Mouse (Mus musculus): ENCODE measurements at regions not wholly inside any gene's neighbourhood (a gene's known extent, or its start where the extent isn't known, plus 50 kb on each side); places are given as distances from the start of the nearest gene placed in this dataset.
A peak's percentile ranks its signal among the peaks of the same experiment; 100 is the strongest.

DNA sequence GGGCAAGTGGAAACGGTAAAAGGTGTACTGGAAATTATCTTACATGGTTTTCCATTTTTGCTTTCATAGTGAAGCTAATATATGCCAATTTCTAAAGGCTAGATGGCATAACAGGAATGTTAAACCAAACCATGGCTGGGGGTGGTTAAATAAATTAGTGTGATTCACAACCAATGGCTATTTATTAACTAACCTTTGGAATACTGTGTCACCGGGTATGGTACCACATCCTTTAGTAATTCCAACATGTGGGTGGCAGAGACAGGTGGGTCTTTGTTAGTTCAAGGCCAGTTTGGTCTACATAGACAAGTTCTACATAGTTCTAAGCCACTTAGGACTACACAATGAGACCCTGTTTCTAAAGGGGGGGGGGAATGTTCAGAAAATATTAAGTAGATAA, 179.8 kb upstream of the Plxnc1 start:
- no peak for DNase-seq (ENCODE audit: low read depth, low spot score)

- no peak for DNase-seq (ENCODE audit: low read depth, low spot score)
Observed at GRCm38 (mm10) chr10:95120007-95120406, 175.4 kb upstream of the Plxnc1 start.

DNA sequence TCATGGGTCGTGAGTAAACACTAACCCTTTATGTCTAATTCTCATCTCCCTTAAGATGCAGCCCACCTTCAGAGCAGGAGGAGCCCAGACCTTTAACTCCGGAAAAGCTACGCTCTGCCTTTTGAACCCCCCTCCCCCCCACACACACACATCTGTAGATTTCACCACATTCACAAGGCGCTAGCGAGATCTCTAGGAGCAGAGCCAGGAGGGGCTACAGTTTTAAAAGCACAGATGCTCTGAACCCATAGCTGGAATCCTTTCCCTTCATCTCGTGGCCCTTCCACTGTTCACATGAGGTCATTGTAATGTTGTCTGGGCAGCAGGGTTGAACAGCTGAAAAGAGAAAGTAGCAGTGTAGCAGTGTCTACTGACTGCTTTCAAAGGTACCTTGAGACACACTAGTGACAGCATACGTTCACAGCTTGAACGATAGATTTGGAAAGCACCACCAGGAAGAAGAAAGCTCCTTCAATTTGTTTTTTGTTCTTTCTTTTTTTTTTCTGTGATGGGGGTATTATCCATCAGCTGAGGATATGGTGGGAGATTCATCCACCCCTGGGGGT, 174.2 kb upstream of the Plxnc1 start:
- no peak for DNase-seq (ENCODE audit: low read depth, low spot score)

DNA sequence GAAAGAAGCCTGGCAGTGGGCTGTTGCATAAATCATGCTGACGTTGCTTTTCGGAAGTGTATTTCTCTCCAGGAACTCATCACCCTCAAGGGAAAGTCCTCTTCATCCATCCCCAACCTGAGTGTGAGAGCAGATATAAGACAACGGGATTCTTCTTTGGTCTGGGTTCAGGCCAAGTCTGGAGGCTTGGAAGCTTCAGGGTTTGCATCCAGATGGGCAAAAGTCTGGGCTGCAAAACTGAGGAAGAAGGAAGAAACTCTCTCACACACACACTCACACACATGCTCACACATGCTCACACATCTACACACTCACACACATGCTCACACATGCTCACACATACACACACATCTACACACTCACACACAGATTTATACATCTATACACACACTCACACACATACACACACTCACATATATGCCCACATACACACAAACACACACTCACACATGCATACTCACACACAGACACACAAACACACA, 173.1 kb upstream of the Plxnc1 start:
- DNase-seq (ENCODE audit: low read depth, low spot score) = no peak

DNA sequence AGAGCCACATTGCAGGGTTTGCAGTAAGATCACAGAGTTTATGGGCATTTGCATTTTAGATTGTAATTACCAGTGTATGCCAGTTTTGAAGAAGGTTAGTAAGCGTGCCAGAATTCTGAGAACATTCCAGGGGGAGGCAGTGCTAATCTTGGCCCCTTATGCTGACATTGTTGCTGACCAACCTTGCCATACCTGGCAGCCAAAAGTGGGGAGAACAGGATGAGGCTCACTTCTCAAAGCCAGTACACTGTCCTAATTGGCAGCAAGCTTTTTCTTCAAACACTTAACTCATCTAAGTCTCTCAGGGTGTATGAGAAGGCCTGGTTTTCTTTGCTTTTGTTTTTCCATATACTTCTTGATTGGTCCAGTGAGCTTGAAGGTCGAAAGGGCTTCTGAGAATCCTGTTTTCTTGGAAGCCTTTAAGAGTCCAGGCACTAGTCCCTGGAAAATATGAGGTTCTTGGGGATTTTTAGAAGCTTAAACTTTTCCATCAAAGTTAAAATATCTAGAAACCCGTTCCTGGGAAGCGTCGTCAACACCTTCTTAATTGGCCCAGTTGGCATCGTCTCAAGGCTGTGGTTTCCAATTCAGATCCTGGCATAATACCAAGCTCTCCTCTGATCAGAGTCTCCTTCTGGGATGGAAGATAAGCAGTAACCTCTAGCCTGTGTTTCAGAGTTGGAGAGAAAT, 172.6 kb upstream of the Plxnc1 start:
- DNase-seq (ENCODE audit: low read depth, low spot score) = no peak

- peak; percentile 68 for DNase-seq (ENCODE audit: low read depth, low spot score)
Observed at GRCm38 (mm10) chr10:95116579-95117011, 172.0 kb upstream of the Plxnc1 start.

- DNase-seq (ENCODE audit: low read depth, low spot score) = no peak
Observed at GRCm38 (mm10) chr10:95112837-95113388, 168.3 kb upstream of the Plxnc1 start.

DNA sequence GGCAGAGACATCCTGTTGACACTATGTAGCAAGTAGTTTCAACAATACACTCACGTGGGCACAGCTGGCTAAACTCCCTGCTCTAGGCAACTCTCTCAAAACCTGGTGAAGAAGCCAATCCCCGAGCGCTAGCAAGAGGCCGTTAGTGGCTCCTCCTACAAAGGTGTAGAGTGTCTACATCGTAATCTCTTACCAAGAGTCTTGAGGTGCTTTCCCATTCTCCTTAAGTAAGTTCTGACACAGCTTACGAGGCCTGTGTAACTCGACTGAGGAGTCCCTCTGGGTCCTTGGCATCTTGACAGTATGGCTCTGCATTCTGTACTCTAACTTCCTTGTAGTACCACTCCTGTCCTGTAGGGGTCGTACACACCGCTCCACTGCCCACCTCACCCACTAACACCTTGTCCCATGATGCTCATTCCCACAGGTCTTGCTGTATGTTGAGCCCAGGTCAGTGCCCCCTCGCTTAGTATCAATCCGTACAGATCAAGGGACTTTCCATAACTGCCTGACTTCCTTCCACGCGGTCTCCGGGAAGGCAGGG, 167.7 kb upstream of the Plxnc1 start:
- DNase-seq (ENCODE audit: low read depth, low spot score) = peak; percentile 64

- no peak for DNase-seq (ENCODE audit: low read depth, low spot score)
Observed at GRCm38 (mm10) chr10:95110786-95111185, 166.2 kb upstream of the Plxnc1 start.

GRCm38 (mm10) chr10:95109576-95109975, 164.9 kb upstream of the Plxnc1 start:
- no peak for DNase-seq (ENCODE audit: low read depth, low spot score)

DNA sequence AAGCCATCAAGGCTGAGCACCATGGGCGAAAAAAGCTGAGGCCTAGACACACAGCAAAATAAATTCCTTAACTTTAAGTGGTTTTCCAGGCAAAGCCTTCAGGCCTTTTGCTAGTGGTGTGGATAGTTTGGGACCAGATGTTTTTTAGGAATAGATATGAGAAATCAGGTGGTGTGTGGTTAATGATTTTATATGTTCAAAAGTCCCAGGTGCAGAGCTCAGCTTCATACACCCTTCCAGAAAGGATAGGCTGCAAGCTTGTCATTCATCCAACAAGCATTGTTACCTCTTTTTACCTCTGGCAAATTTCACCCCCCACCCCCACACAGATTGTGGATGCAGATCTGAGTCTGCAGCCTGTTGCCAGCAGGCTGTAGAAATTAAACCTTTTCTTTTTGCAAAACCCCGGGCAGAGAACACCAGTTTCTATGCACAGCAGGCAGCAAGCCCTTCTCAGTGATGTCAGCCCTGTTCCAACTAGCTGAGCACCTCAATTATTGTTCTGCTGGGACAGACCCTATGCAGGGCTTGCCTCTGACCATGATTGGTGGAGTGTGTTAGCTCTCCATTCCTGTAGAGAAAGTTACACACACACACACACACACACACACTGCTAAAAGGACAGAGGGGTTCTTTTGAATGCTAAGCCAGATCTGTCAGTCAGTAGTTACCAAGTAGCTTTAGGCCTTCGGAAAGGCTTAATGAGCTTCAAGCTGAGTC, 163.1 kb upstream of the Plxnc1 start:
- DNase-seq (ENCODE audit: low read depth, low spot score) = no peak

DNA sequence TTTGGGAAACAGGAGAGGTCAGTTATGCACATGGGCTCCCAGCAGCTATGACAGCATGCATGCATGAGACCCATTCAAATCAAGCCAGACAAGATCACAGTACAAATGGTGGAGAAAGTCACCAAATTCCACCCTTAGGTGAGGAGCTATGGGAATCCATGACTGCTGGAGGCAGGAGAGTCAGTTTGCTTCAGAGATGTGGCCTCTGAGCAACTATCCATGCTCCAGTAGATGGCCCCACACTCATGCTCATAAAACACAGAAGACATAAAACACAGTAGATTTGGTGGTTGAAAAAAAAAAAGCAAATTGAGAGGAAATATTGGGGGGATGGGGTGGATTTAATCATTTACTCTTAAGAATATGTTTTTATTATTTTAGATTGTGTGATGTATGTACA, 159.2 kb upstream of the Plxnc1 start:
- DNase-seq (ENCODE audit: low read depth, low spot score) = no peak

GRCm38 (mm10) chr10:95102981-95103380, 158.3 kb upstream of the Plxnc1 start:
- no peak for DNase-seq (ENCODE audit: low read depth, low spot score)

DNA sequence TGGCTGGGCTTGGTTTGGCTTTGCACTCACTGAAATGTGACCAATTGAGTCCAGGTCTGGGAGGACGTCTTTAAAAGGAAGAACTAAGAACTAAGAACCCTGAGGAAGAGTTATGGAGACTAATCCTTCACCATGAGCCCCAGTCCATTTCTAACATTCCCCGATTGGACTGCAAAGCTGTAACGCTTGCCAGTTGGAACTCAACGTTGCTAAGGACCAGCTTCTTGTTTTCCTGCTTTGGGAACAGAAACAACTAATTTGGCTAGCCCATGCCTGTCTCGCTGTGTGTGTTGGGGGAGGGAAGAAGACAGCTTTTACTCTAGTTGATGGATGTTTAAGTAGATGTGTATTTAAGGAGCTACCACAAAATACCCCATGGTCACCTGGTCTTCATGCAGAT, 155.3 kb upstream of the Plxnc1 start:
- DNase-seq (ENCODE audit: low read depth, low spot score) = no peak

DNA sequence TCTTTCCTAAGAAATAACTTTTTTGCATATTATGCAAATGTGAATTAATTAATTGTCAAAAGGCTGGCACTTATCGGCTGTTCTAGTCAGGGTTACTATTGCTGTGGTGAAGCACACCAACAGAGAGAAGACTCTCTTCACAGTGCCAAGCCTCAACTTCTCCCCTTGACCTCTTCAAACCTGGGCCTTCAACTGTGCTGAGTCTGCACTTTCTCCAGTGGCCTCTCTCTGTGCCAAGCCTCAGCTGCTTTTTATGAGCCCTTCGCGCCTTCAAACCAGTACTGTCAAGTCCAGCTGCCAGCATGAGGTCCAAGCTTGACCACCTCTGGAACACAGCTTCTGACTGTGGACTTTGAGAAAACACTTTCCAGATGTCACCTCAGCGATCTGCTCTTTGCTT, 151.2 kb upstream of the Plxnc1 start:
- no peak for DNase-seq (ENCODE audit: low read depth, low spot score)

DNA sequence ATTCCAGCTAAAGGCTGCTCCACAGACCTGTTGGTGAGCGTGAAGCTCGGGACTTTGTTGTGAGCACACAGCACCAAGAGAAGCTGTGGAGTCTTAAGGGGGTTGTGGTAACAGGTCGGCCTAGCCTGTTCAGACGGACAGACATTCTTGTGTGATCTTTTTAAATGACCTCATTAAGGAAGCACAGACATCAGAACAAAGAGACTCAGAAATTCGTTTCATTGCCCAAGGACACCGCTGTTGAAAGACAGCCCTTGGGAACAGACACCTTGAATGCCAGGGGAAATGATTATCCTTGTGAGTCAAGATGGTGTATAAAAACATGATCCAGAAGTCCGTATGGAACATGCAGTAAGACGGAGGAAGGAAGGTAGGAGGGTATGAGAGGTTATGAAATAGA, 150.1 kb upstream of the Plxnc1 start:
- no peak for DNase-seq (ENCODE audit: low read depth, low spot score)

DNA sequence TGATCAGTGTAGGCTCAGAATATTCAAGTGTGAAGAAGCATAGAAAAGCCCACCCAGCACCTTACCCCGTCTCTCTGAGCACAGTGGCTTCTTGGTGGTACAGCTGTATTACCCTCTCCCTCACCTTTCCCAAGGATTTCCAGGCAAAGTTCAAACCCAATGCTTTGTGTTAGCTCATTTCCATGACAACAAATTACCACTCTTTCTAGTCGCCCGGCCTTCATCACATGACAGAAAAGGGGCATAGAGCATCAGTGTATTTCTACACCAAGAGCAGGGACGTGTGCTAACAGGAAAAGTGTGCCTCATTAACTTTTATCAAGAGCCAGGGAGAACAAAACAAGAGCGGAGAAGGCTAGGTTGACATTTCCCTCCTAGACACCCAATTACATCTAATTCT, 148.6 kb upstream of the Plxnc1 start:
- DNase-seq (ENCODE audit: low read depth, low spot score) = peak; percentile 35

DNA sequence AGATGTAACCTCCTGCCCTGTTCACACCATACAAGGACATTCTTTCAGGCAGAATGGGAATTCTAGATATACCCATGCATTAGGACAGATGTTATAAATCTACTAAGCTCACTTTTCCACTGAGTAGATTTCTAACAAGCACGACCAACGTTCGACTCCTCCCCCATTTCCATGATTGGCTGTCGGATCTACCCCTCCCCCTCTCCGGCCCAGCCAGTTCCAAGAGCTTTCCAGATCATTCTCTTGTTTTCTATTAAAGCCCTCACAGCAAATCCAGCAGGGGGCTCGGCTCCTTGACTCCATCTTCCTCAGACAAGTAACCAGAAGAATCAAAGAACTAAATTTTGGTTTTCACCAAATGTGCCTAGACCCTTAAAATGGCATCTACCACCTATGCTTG, 146.5 kb upstream of the Plxnc1 start:
- DNase-seq (ENCODE audit: low read depth, low spot score) = no peak

GRCm38 (mm10) chr10:95090641-95091040, 146.0 kb upstream of the Plxnc1 start:
- no peak for DNase-seq (ENCODE audit: low read depth, low spot score)

GRCm38 (mm10) chr10:95090035-95090434, 145.4 kb upstream of the Plxnc1 start:
- no peak for DNase-seq (ENCODE audit: low read depth, low spot score)

GRCm38 (mm10) chr10:95087864-95088570, 143.4 kb upstream of the Plxnc1 start:
- DNase-seq (ENCODE audit: low read depth, low spot score) = peak; percentile 75

GRCm38 (mm10) chr10:95086755-95087154, 142.1 kb upstream of the Plxnc1 start:
- no peak for DNase-seq (ENCODE audit: low read depth, low spot score)

All from ES-CJ7 (cell line).